Comparison of ENCODE assay signal across 9 mouse cellular contexts in genomic region chr7:44309475-44310284, GRCm38 (mm10). TPM values are rescaled to one million over a fixed set of nuclear protein-coding genes. Genes with fewer than 3 reads are reported as not detected.
DNase-seq lines count a peak whose midpoint lies in the region; ATAC-seq and TF ChIP-seq lines count a peak whose summit lies in the region.
"Had no signal": no experiment of that assay in that cellular context is flagged by ENCODE, and none has a peak within 500 bp of the region (broad histone marks: within the 10 kb centered on the region; RNA-seq: fewer than 3 reads in every experiment).

Shank1 (plus strand) TSS chr7:44310253.

- no peak for TF ChIP-seq RAD21 in MEL (IDR thresholded peaks at IDR 0.05; ENCODE audit: low read depth, low read length)

- H3K27ac ChIP-seq in heart, embryonic 13.5 days (replicated peaks): no peak within 1 kb of the TSS
- H3K27ac ChIP-seq in MEL (ENCODE audit: control insufficient read depth, low read depth, low read length): no peak within 1 kb of the TSS
- H3K27ac ChIP-seq in forebrain, postnatal 0 days (ENCODE audit: low read depth, low read length): peak within 1 kb of the TSS; percentile 78
- H3K27ac ChIP-seq in limb, embryonic 10.5 days: peak within 1 kb of the TSS; percentile 75
- H3K27ac ChIP-seq in olfactory bulb, adult 2 months (ENCODE audit: insufficient read depth, low read depth, low read length): peak within 1 kb of the TSS; percentile 91
- H3K27ac ChIP-seq: macrophage had no signal

- WGBS in heart, embryonic 13.5 days: 14% methylated on average over 17 of the region's 22 CpGs
- WGBS in forebrain, postnatal 0 days: 23% methylated on average over 14 of the region's 22 CpGs
- 18% methylated on average over 13 of the region's 22 CpGs for whole genome bisulfite sequencing in limb, embryonic 10.5 days
- WGBS in olfactory bulb, adult 2 months: 10% methylated on average over 12 of the region's 22 CpGs

- no peaks in the 10 kb centered on the region for H3K9me3 ChIP-seq in heart, embryonic 13.5 days
- H3K9me3 ChIP-seq in MEL (replicated peaks; ENCODE audit: insufficient read depth, low read length): no peaks in the 10 kb centered on the region
- H3K9me3 ChIP-seq in forebrain, postnatal 0 days (ENCODE audit: low read length): no peaks in the 10 kb centered on the region
- H3K9me3 ChIP-seq in limb, embryonic 10.5 days (replicated peaks): no peaks in the 10 kb centered on the region

- no peak for DNase-seq in heart, adult 9 months (ENCODE audit: low spot score in 2 of 2)
- no peak for DNase-seq in MEL (ENCODE audit: low read depth, low spot score)
- peak; percentile 63 for DNase-seq in forebrain, postnatal 0 days
- no peak for DNase-seq in limb, embryonic 10.5 days (ENCODE audit: low spot score)
- no peak for DNase-seq in adrenal gland, adult 18-20 months (ENCODE audit: low spot score in 2 of 2)
- no peak for DNase-seq in urinary bladder, postnatal 10 days (ENCODE audit: low spot score)

- TF ChIP-seq POLR2A in MEL (IDR thresholded peaks at IDR 0.05; ENCODE audit: control insufficient read depth in 1 of 2, insufficient read depth in 1 of 2, low read depth in 1 of 2, low read length in 2 of 2, poor library complexity in 1 of 2): no peak
- no peak for TF ChIP-seq POLR2A in olfactory bulb, adult 2 months (IDR thresholded peaks at IDR 0.05; ENCODE audit: insufficient read depth, low read depth, low read length)

- H3K79me2 ChIP-seq in MEL (ENCODE audit: control insufficient read depth, insufficient read depth, low read length, poor library complexity): no peaks in the 10 kb centered on the region

- H3K36me3 ChIP-seq in heart, embryonic 13.5 days: no peaks in the 10 kb centered on the region
- H3K36me3 ChIP-seq in MEL (ENCODE audit: control insufficient read depth in 1 of 2, insufficient read depth in 2 of 2, low read length in 2 of 2): peaks cover 0 to 2% of the 10 kb centered on the region in 2 experiments; a peak in 1 of 4 replicates
- H3K36me3 ChIP-seq in forebrain, postnatal 0 days (ENCODE audit: insufficient read depth): peaks cover 22% of the 10 kb centered on the region
- H3K36me3 ChIP-seq in limb, embryonic 10.5 days: no peaks in the 10 kb centered on the region

- TF ChIP-seq CTCF in MEL (IDR thresholded peaks at IDR 0.05 in 2 of 3, conservative IDR thresholded peaks at IDR 0.05 in 1 of 3; ENCODE audit: control insufficient read depth in 1 of 3, insufficient read depth in 1 of 3, low read depth in 2 of 3, low read length in 3 of 3, poor library complexity in 1 of 3, severe bottlenecking in 1 of 3): no peak
- TF ChIP-seq CTCF in forebrain, postnatal 0 days (IDR thresholded peaks at IDR 0.05; ENCODE audit: low read depth): no peak
- TF ChIP-seq CTCF in olfactory bulb, adult 2 months (IDR thresholded peaks at IDR 0.05; ENCODE audit: insufficient read depth, low read depth, low read length): no peak

- peak within 1 kb of the TSS; percentile 55 for H3K4me3 ChIP-seq in heart, embryonic 13.5 days
- H3K4me3 ChIP-seq in MEL (ENCODE audit: control insufficient read depth in 1 of 2, insufficient read depth in 1 of 2, low read depth in 2 of 2, low read length in 2 of 2): peak within 1 kb of the TSS; percentile 17 to 32; a peak in 2 of 4 replicates
- H3K4me3 ChIP-seq in forebrain, postnatal 0 days (ENCODE audit: low read depth, low read length): peak within 1 kb of the TSS; percentile 74
- H3K4me3 ChIP-seq in limb, embryonic 10.5 days: peak within 1 kb of the TSS; percentile 61
- H3K4me3 ChIP-seq in olfactory bulb, adult 2 months (ENCODE audit: insufficient read depth, low read depth, low read length): peak within 1 kb of the TSS; percentile 75

- H3K4me2 ChIP-seq in heart, embryonic 13.5 days: peak within 1 kb of the TSS; percentile 90
- H3K4me2 ChIP-seq in forebrain, postnatal 0 days (ENCODE audit: low read depth): peak within 1 kb of the TSS; percentile 94

- peaks cover 86% of the 10 kb centered on the region for H3K27me3 ChIP-seq in heart, embryonic 13.5 days (replicated peaks)
- H3K27me3 ChIP-seq in MEL (ENCODE audit: control insufficient read depth in 1 of 2, insufficient read depth in 2 of 2, low read length in 2 of 2): peaks cover 3 to 6% of the 10 kb centered on the region in 2 experiments; a peak in 3 of 4 replicates
- no peaks in the 10 kb centered on the region for H3K27me3 ChIP-seq in forebrain, postnatal 0 days (ENCODE audit: insufficient read depth, low read length)
- peaks cover 81% of the 10 kb centered on the region for H3K27me3 ChIP-seq in limb, embryonic 10.5 days (ENCODE audit: low read depth, poor library complexity, severe bottlenecking)

- no peak for TF ChIP-seq EP300 in MEL (IDR thresholded peaks at IDR 0.05; ENCODE audit: low read depth in 1 of 2, low read length in 2 of 2)

- peak within 1 kb of the TSS; percentile 79 for H3K9ac ChIP-seq in heart, embryonic 13.5 days
- H3K9ac ChIP-seq in MEL (ENCODE audit: control insufficient read depth, low read depth, low read length, poor library complexity, severe bottlenecking): no peak within 1 kb of the TSS
- H3K9ac ChIP-seq in forebrain, postnatal 0 days: peak within 1 kb of the TSS; percentile 77

- H3K4me1 ChIP-seq in heart, embryonic 13.5 days: peaks cover 22% of the 10 kb centered on the region
- peaks cover 0 to 6% of the 10 kb centered on the region in 2 experiments; a peak in 2 of 4 replicates for H3K4me1 ChIP-seq in MEL (ENCODE audit: control insufficient read depth in 1 of 2, insufficient read depth in 2 of 2, low read length in 2 of 2)
- H3K4me1 ChIP-seq in forebrain, postnatal 0 days (ENCODE audit: insufficient read depth): no peaks in the 10 kb centered on the region
- H3K4me1 ChIP-seq in limb, embryonic 10.5 days: peaks cover 55% of the 10 kb centered on the region
- H3K4me1 ChIP-seq in olfactory bulb, adult 2 months (ENCODE audit: control insufficient read depth, insufficient read depth, low read length): peaks cover 42% of the 10 kb centered on the region

- no peak for ATAC-seq in heart, embryonic 13.5 days (ENCODE audit: extremely low read depth, insufficient number of reproducible peaks, low FRiP score, low TSS enrichment)
- no peak for ATAC-seq in forebrain, postnatal 0 days

TF ChIP-seq in MEL, 35 proteins besides CTCF, POLR2A, EP300 and RAD21:
- TF ChIP-seq NRF1 (IDR thresholded peaks at IDR 0.05; ENCODE audit: insufficient read depth, low read depth, low read length, poor library complexity, severe bottlenecking): no peak
- no peak for TF ChIP-seq JUND (IDR thresholded peaks at IDR 0.05; ENCODE audit: low read depth, low read length)
- TF ChIP-seq SMC3 (IDR thresholded peaks at IDR 0.05; ENCODE audit: low read depth, low read length): no peak
- no peak for TF ChIP-seq UBTF (IDR thresholded peaks at IDR 0.05; ENCODE audit: borderline replicate concordance, insufficient read depth, low read depth, low read length)
- TF ChIP-seq MYC (IDR thresholded peaks at IDR 0.05; ENCODE audit: low read depth, low read length): no peak
- TF ChIP-seq POLR2AphosphoS2 (IDR thresholded peaks at IDR 0.05; ENCODE audit: low read length): no peak
- no peak for TF ChIP-seq NELFE (IDR thresholded peaks at IDR 0.05; ENCODE audit: low read depth, low read length)
- no peak for TF ChIP-seq USF1 (IDR thresholded peaks at IDR 0.05; ENCODE audit: low read depth, low read length)
- TF ChIP-seq RCOR1 (IDR thresholded peaks at IDR 0.05; ENCODE audit: low read depth, low read length): no peak
- no peak for TF ChIP-seq MEF2A (IDR thresholded peaks at IDR 0.05; ENCODE audit: extremely low read depth, insufficient replicate concordance, low read depth, low read length, poor library complexity, severe bottlenecking)
- no peak for TF ChIP-seq ELF1 (IDR thresholded peaks at IDR 0.05; ENCODE audit: low read depth, low read length)
- no peak for TF ChIP-seq USF2 (IDR thresholded peaks at IDR 0.05; ENCODE audit: borderline replicate concordance in 1 of 2, insufficient read depth in 1 of 2, low read depth in 1 of 2, low read length in 2 of 2)
- TF ChIP-seq TAL1 (IDR thresholded peaks at IDR 0.05; ENCODE audit: low read length): no peak
- TF ChIP-seq ETS1 (IDR thresholded peaks at IDR 0.05; ENCODE audit: low read depth, low read length): no peak
- no peak for TF ChIP-seq TBP (IDR thresholded peaks at IDR 0.05; ENCODE audit: low read depth, low read length)
- no peak for TF ChIP-seq MAX (IDR thresholded peaks at IDR 0.05; ENCODE audit: low read length)
- TF ChIP-seq MAZ (IDR thresholded peaks at IDR 0.05; ENCODE audit: low read depth, low read length): no peak
- no peak for TF ChIP-seq SIN3A (IDR thresholded peaks at IDR 0.05; ENCODE audit: low read length)
- TF ChIP-seq ZKSCAN1 (IDR thresholded peaks at IDR 0.05; ENCODE audit: low read depth, low read length): no peak
- TF ChIP-seq POLR2AphosphoS5 (IDR thresholded peaks at IDR 0.05; ENCODE audit: borderline replicate concordance, low read depth, low read length): no peak

RNA-seq across cellular contexts. Expression of gene Shank1, which starts in this region (rescaled TPM):
- polyA plus RNA-seq in heart, embryonic 13.5 days (2015; fragmentation: Nextera tagmentation; extraction: Ambion mirVana): 0.62 and 0.80 TPM in 2 replicates
- 0.12 and 0.29 TPM in 2 replicates for total RNA-seq in MEL (2012; rRNA removed)
- polyA plus RNA-seq in MEL (2012; ENCODE audit: insufficient read depth in 1 of 2, insufficient read length in 2 of 2, low read depth in 1 of 2, low replicate concordance in 2 of 2, missing spikeins in 1 of 2): 1 to 10 TPM in 1 of 2 experiments, not detected in 1; 3.9 TPM
- 31.1 and 34.2 TPM in 2 replicates for total RNA-seq in forebrain, postnatal 0 days (2014; rRNA removed)
- 15.4 and 29.7 TPM in 2 replicates for polyA plus RNA-seq in forebrain, postnatal 0 days (2015; fragmentation: Nextera tagmentation; extraction: Ambion mirVana)
- polyA plus RNA-seq in limb, embryonic 10.5 days (2016; fragmentation: Nextera tagmentation; extraction: Ambion mirVana): 0.31 and 0.40 TPM in 2 replicates
- 51.0 and 92.9 TPM in 2 replicates for polyA plus RNA-seq in olfactory bulb, adult 2 months (2012; ENCODE audit: insufficient read depth, insufficient read length, low replicate concordance, missing spikeins)
- 10 to 100 TPM in 1 of 2 experiments, 1 to 10 TPM in 1; 7.7 to 10.0 TPM for total RNA-seq in adrenal gland, adult 18-20 months (2021)
- polyA plus RNA-seq: macrophage had no signal

Comparison
In these comparisons a context has a peak if more than half of its experiments do, and no peak if none do; other contexts are left out.
1. H3K27ac ChIP-seq: peak in forebrain, postnatal 0 days (single experiment), limb, embryonic 10.5 days (single experiment) and olfactory bulb, adult 2 months (single experiment); none in heart, embryonic 13.5 days (single experiment) and MEL (single experiment).
2. H3K4me3 ChIP-seq: peak in every context shown above with its lines; median percentile 75 in olfactory bulb, adult 2 months; 74 in forebrain, postnatal 0 days; 61 in limb, embryonic 10.5 days; 55 in heart, embryonic 13.5 days; 24 in MEL.